Mouse (Mus musculus): ENCODE data around the gene Tom1l2.

DNA sequence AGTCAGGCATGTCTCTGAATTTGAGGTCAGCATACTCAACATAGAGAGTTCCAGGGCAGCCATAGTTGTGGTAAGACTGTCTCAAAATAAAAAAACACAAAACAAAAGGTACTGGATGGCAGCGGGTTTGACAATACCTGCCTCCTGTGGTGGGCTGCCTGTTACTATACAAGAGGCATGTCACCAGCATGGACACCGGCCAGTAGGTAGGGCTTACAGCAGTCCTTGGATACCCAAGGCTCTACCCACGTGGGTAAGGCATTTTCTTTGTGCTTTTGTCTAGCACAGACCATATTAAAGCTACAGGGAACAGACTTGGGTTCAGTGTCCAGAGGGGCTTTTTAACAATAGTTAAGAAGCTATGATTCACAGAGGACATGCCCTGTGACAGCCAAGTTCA, 97.5 kb downstream of the Tom1l2 start:
- TF ChIP-seq CTCF (IDR thresholded peaks at IDR 0.05; ENCODE audit: borderline replicate concordance, insufficient read depth, low read depth, low read length) (no peak), POLR2A (IDR thresholded peaks at IDR 0.05; ENCODE audit: borderline replicate concordance, insufficient read depth, low read length) (no peak)
